Mouse (Mus musculus): Measurements from ENCODE around the gene Nab1. TPM values are rescaled to one million over a fixed set of nuclear protein-coding genes. Genes with fewer than 3 reads are reported as not detected.

Nab1 gene
- total RNA-seq, 2 experiments from 2014 or later = 28.3 to 29.3 TPM

DNA sequence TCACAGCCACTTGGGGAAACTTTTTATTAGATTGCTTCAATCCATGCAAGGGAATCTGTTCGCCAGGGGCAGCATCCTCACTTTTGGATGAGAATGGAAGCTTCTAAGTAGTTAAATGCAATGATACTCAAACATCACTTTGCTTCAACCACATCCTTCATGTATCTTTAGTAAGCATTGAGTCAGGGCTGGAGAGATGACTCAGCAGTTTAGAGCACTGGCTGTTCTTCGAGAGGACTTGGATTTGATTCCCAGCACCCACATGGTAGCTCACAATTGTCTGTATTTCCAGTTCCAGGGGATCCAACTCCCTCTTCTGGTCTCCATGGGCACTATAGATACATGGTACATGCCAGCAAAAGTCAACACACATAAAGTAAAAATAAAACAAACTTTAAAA, 77.4 kb downstream of the Nab1 start:
- intact Hi-C loops (cut with DNase I) = no loop called here
- DNase-seq (ENCODE audit: extremely low spot score in 1 of 2, low spot score in 2 of 2) = no peak

DNA sequence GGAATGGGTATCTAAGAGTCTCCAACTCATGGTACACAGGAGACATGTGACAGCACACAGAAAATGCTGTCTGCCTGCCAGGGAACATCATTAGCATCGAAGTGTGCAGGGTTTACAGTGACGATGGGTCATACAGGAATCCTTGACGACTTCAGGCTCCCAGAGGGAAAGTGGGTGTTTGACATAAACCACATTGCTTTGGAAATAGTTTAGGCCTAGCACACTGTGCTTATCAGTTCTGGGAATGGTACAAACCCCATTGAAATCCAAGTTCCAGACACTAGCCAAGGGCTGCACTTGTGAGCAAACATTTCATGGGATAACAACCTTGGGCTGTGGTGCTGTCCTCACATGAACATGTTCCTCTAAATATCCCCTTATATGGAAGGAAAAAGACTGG, 78.3 kb downstream of the Nab1 start:
- intact Hi-C loops (cut with DNase I) = no loop called here
- no peak for DNase-seq (ENCODE audit: extremely low spot score in 1 of 2, low spot score in 2 of 2)

DNA sequence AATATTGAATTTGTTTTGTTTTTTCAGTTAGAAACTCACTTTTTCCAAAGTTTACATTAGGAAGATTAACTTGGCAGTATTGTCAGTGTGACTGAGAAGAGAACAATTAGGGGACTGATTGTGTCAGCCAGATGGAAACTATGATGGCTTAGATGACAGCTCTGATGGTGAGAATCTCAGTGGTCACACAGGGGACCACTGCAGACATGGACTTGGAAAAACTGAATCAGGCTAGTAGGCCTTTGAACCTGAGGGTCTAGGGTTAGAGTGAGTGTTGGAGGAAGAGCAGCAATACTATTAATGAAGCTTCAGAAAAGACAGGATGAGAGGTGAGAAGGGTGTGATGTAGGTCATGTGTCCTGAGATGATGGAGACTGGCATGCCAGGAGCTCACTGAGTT, 78.9 kb downstream of the Nab1 start:
- no peak for DNase-seq (ENCODE audit: extremely low spot score in 1 of 2, low spot score in 2 of 2)
- intact Hi-C loops (cut with DNase I) = no loop called here

DNA sequence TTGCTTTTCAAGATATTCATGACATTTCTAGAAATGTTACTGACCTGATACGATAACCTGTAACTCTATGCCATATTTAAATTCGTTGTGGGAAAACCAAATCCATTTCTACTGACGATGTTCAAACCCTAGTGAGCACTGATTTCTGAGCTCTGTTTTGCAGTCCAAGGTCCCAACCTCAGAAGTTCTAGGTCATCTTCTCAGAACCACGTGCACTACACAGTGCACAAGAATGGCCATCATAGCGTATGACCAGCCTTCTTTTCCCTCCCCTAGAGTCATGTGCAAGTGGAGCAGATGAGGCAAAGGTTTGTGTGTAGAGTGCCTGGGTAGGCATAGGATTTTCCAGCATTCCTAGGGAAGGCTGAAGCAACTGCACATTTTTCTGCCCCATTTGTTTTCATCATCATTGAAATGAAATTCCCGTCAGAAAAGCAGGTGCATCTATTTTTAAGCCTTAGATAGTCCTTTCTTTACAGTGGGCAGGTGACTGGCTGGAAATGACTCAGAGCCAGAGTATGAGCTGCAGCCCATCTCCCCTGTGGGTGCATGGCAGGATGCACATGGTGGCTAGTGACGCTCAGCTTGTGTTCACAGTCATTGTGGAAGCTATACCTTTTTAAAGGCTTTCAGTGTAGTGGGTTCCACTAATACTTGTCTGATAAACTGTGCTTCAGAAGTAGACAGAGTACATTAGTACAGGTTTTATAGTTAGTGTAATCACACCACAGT, 81.2 kb downstream of the Nab1 start:
- intact Hi-C loops (cut with DNase I) = no loop called here
- no peak for DNase-seq (ENCODE audit: extremely low spot score in 1 of 2, low spot score in 2 of 2)

Other genes starting within 250 kb of the Nab1 start
- gene Nemp2, start 130.0 kb upstream of the Nab1 start, total RNA-seq (2021) = 1 to 10 TPM; 4.0 to 4.2 TPM
- 10 to 100 TPM; 69.3 to 70.1 TPM for gene Mfsd6, start 226.8 kb upstream of the Nab1 start, total RNA-seq (2021)